Comparison of ENCODE assay signal across 29 mouse cellular contexts in genomic region chr8:11834691-11835090, GRCm38 (mm10). TPM values are rescaled to one million over a fixed set of nuclear protein-coding genes. Genes with fewer than 3 reads are reported as not detected.
DNase-seq lines count a peak whose midpoint lies in the region; ATAC-seq and TF ChIP-seq lines count a peak whose summit lies in the region.
"Had no signal": no experiment of that assay in that cellular context is flagged by ENCODE, and none has a peak within 500 bp of the region (broad histone marks: within the 10 kb centered on the region; RNA-seq: fewer than 3 reads in every experiment).

No protein-coding gene starts in this region.

- 92% methylated on average over 16 of the region's 16 CpGs for WGBS in midbrain, embryonic 11.5 days
- WGBS in midbrain, embryonic 16.5 days, result 93% methylated on average over 16 of the region's 16 CpGs

- H3K27ac ChIP-seq in midbrain, embryonic 11.5 days (ENCODE audit: low read depth, low read length), result no peak overlapping the region
- no peak overlapping the region for H3K27ac ChIP-seq in midbrain, embryonic 16.5 days (ENCODE audit: low read length)
- H3K27ac ChIP-seq: embryonic facial prominence, embryonic 13.5 days; embryonic facial prominence, embryonic 15.5 days; forebrain, embryonic 13.5 days; forebrain, embryonic 15.5 days had no signal

- H3K4me3 ChIP-seq in midbrain, embryonic 11.5 days (ENCODE audit: low read depth, low read length), result no peak overlapping the region
- H3K4me3 ChIP-seq in midbrain, embryonic 16.5 days (ENCODE audit: low read depth, low read length), result no peak overlapping the region
- 0 out of 2 replicates have a peak overlapping the region, but pooled peaks have one; percentile 7 for H3K4me3 ChIP-seq in E14TG2a.4 (replicated peaks; ENCODE audit: low read length)
- H3K4me3 ChIP-seq: embryonic facial prominence, embryonic 13.5 days; embryonic facial prominence, embryonic 15.5 days; erythroblast, embryonic 14.5 days; forebrain, embryonic 13.5 days; forebrain, embryonic 15.5 days had no signal

- H3K36me3 ChIP-seq in midbrain, embryonic 11.5 days (ENCODE audit: control insufficient read depth, insufficient read depth, low read length), result peaks cover 11% of the 10 kb centered on the region
- H3K36me3 ChIP-seq in midbrain, embryonic 16.5 days (ENCODE audit: control insufficient read depth, insufficient read depth, low read length), result peaks cover 15% of the 10 kb centered on the region
- peaks cover 49% of the 10 kb centered on the region for H3K36me3 ChIP-seq in E14TG2a.4 (ENCODE audit: insufficient read depth, low read length)

- peak; percentile 2 for DNase-seq in cerebellum, adult 9-10 months
- DNase-seq in midbrain, embryonic 11.5 days (ENCODE audit: low spot score, missing footprints), result peak; percentile 39
- peak; percentile 58 for DNase-seq in brain, adult 2 months (ENCODE audit: low read depth, low spot score)
- DNase-seq: adrenal gland, adult 8-10 months; adrenal gland, postnatal 14 days; adrenal gland, postnatal 36 days; B cell, adult 2 months; cerebellum, adult 11-12 months; cerebellum, adult 2 months; cerebellum, adult 9-11 months; embryo, embryonic 11 days; forebrain, postnatal 0 days had no signal

- H3K9me3 ChIP-seq in midbrain, embryonic 11.5 days (ENCODE audit: control insufficient read depth, low read length), result no peaks in the 10 kb centered on the region
- no peaks in the 10 kb centered on the region for H3K9me3 ChIP-seq in midbrain, embryonic 16.5 days (replicated peaks; ENCODE audit: control insufficient read depth, low read length, poor library complexity, severe bottlenecking)
- no peaks in the 10 kb centered on the region for H3K9me3 ChIP-seq in E14TG2a.4 (ENCODE audit: low read length)
- H3K9me3 ChIP-seq: embryonic facial prominence, embryonic 13.5 days; embryonic facial prominence, embryonic 15.5 days; forebrain, embryonic 13.5 days; forebrain, embryonic 15.5 days had no signal

- no peaks in the 10 kb centered on the region for H3K27me3 ChIP-seq in midbrain, embryonic 11.5 days (ENCODE audit: control insufficient read depth, insufficient read depth, low read length)
- H3K27me3 ChIP-seq in midbrain, embryonic 16.5 days (ENCODE audit: control insufficient read depth, insufficient read depth, low read depth, low read length), result no peaks in the 10 kb centered on the region
- no peaks in the 10 kb centered on the region for H3K27me3 ChIP-seq in E14TG2a.4 (ENCODE audit: insufficient read depth, low read length)
- H3K27me3 ChIP-seq: CH12.LX; embryonic facial prominence, embryonic 13.5 days; embryonic facial prominence, embryonic 15.5 days; forebrain, embryonic 13.5 days; forebrain, embryonic 15.5 days had no signal

- H3K4me1 ChIP-seq in midbrain, embryonic 11.5 days (ENCODE audit: control insufficient read depth, insufficient read depth, low read length), result no peaks in the 10 kb centered on the region
- peaks cover 18% of the 10 kb centered on the region for H3K4me1 ChIP-seq in midbrain, embryonic 16.5 days (ENCODE audit: control insufficient read depth, insufficient read depth, low read length)
- peaks cover 20% of the 10 kb centered on the region for H3K4me1 ChIP-seq in E14TG2a.4 (replicated peaks; ENCODE audit: low read depth, low read length)
- H3K4me1 ChIP-seq: embryonic facial prominence, embryonic 13.5 days; embryonic facial prominence, embryonic 15.5 days had no signal

- TF ChIP-seq CTCF in E14TG2a.4 (conservative IDR thresholded peaks at IDR 0.05; ENCODE audit: low read length), result no peak

- no peak for ATAC-seq in cerebellum, adult (ENCODE audit: insufficient number of reproducible peaks, low FRiP score, low TSS enrichment)
- ATAC-seq in midbrain, embryonic 11.5 days (ENCODE audit: low FRiP score), result no peak
- no peak for ATAC-seq in midbrain, embryonic 16.5 days
- no peak for ATAC-seq in erythroid progenitor cell, adult 5-6 weeks (replicated peaks; ENCODE audit: low FRiP score, poor library complexity, severe bottlenecking)
- ATAC-seq: activated CD4-positive, CD25-positive, alpha-beta regulatory T cell, adult 4 months; CD4-positive, CD25-positive, alpha-beta regulatory T cell, adult 4 months; forebrain, embryonic 13.5 days; forebrain, embryonic 15.5 days; forebrain, postnatal 0 days had no signal

- no peak overlapping the region for H3K9ac ChIP-seq in midbrain, embryonic 11.5 days (ENCODE audit: low read length)
- H3K9ac ChIP-seq in midbrain, embryonic 16.5 days (ENCODE audit: low read depth, low read length), result no peak overlapping the region
- H3K9ac ChIP-seq: embryonic facial prominence, embryonic 13.5 days; embryonic facial prominence, embryonic 15.5 days; forebrain, embryonic 13.5 days; forebrain, embryonic 15.5 days; forebrain, postnatal 0 days had no signal

- H3K4me2 ChIP-seq in midbrain, embryonic 11.5 days, result no peak overlapping the region
- H3K4me2 ChIP-seq in midbrain, embryonic 16.5 days (ENCODE audit: low read length), result no peak overlapping the region
- H3K4me2 ChIP-seq: embryonic facial prominence, embryonic 13.5 days; embryonic facial prominence, embryonic 15.5 days; forebrain, embryonic 13.5 days; forebrain, embryonic 15.5 days had no signal

RNA-seq across cellular contexts. Expression of gene Tex29, which starts 5.6 kb away (rescaled TPM):
- polyA plus RNA-seq in midbrain, embryonic 11.5 days (2014; fragmentation: Nextera tagmentation; extraction: Ambion mirVana), result not detected in 2 replicates
- polyA plus RNA-seq in midbrain, embryonic 16.5 days (2015; fragmentation: Nextera tagmentation; extraction: Ambion mirVana), result 0.23 and 0.36 TPM in 2 replicates
- total RNA-seq in erythroid progenitor cell, adult 5-6 weeks (2015; ENCODE audit: low replicate concordance), result not detected in 2 replicates
- total RNA-seq in erythroid progenitor cell, adult 5-6 weeks (2017; ENCODE audit: low replicate concordance), result not detected in 2 replicates
- total RNA-seq: adrenal gland, postnatal 14 days; adrenal gland, postnatal 36 days; CH12.LX; common myeloid progenitor, adult 5-6 weeks; ES-E14; forebrain, postnatal 0 days; MEL had no signal
- polyA plus RNA-seq: activated CD4-positive, CD25-positive, alpha-beta regulatory T cell, adult 4 months; CD4-positive, CD25-positive, alpha-beta regulatory T cell, adult 4 months; cerebellum, adult 2 months; embryonic facial prominence, embryonic 11.5 days; embryonic facial prominence, embryonic 13.5 days; embryonic facial prominence, embryonic 15.5 days; erythroblast, embryonic 14.5 days; frontal cortex, adult 2 months had no signal

Comparison
In these comparisons a context has a peak if more than half of its experiments do, and no peak if none do; other contexts are left out.
1. DNase-seq: peak in every context shown above with its lines; median percentile 58 in brain, adult 2 months; 39 in midbrain, embryonic 11.5 days; 2 in cerebellum, adult 9-10 months.